Mouse (Mus musculus) effector memory CD4-positive, alpha-beta T cell, adult 7 months (primary cell): Measurements from ENCODE around the gene B9d1. TPM values are rescaled to one million over a fixed set of nuclear protein-coding genes. Genes with fewer than 3 reads are reported as not detected.

Experiments used
- polyA plus RNA-seq: library from polyadenylated mRNA; unstranded; fragments of 100-300 nt; shearing (Covaris generic); gene quantifications from one replicate; pipeline ENCODE4 v1.2.1, GENCODE M21; 2017

The B9d1 gene
- 1.1 TPM for polyA plus RNA-seq

DNA sequence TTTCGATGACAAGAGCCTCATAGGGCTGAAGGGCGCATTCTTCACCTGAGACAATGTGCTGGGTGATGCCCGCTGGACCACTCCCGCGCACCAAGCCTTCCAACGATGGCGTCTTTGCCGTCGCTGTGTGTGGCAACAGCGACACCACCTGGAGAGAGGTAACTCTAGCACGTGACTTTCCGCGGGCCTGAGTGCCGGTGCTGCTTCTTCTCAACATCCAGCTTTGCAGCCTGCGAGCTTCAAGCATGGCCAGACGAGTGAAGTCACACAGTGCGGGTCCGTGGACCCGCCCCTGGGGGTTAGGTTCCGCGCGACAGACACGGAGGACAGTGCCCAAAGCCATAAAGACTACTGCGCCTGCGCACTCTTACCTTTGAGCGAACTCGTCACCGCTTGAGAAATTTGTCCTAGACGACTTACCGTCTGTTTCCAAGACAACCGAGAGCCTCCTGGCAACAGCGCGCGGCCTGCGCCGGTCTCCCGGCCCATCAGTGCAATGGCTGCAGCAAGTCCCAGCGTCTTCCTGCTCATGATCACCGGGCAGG, at the start of gene B9d1:
TSS of gene B9d1 (plus strand) at position 432 of the 545 bp plus-strand sequence.

GRCm38 (mm10) chr11:61484613-61485540, 20.1 kb upstream of the B9d1 start, which contains the start of gene Mfap4:
Gene Mfap4 (plus strand): TSS chr11:61485431.

DNA sequence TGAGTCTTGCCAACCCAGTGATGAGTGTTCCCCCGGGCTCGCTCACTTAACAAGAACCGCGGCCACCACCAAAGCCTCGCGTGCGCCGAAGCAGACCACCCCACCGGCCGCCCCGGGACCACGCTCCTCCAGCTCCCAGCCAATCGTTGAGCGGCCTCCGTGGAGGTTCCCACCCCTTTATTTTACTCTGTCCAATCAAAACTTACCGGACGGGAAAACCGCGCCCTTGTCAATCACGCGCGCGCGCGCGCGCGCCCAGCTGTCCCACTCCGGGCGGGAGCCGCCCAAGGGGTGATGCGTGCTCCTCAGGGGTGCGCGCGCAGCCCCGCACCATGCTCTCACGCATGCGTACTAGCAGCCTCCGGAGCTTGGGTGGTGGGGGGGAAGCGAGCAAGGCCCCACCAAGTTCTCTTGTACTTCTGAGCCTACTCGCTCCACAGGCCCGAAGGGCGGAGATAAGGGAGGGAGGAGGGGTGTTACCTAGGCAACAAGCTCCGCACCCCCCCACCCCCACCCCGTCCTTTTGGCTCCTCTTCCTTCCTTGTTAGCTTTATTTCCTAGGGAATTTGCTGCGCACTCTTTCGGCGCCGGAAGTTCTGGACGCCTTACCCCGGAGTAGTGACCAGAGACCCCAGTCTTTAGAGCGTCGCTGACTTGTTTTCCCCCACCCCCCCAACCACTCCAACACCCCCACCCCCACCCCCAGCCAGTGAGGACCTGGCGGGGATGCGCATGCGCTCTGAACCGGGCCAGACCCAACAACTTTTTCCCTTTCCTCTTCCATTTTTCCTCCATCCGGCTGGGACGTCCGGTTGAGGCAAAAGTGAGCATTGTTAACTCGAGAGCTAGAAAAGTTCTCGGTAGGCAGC, 10.6 kb upstream of the B9d1 start, which contains the start of gene Mapk7:
TSS of gene Mapk7 (minus strand) at position 278 of the 869 bp plus-strand sequence.

Other genes starting within 250 kb of the B9d1 start
- gene Aldh3a2, start 237.7 kb upstream of the B9d1 start, polyA plus RNA-seq, result 38.9 TPM
- not detected for gene Slc47a2, start 162.3 kb upstream of the B9d1 start, polyA plus RNA-seq
- not detected for gene Slc47a1, start 126.8 kb upstream of the B9d1 start, polyA plus RNA-seq
- gene Rnf112, start 51.0 kb upstream of the B9d1 start, polyA plus RNA-seq, result not detected
- not detected for gene Mfap4, start 19.7 kb upstream of the B9d1 start, polyA plus RNA-seq
- 14.6 TPM for gene Mapk7, start 10.7 kb upstream of the B9d1 start, polyA plus RNA-seq
- 0.35 TPM for gene Epn2, start 74.5 kb downstream of the B9d1 start, polyA plus RNA-seq
- gene Grap, start 148.1 kb downstream of the B9d1 start, polyA plus RNA-seq, result 322 TPM
- 1.3 TPM for gene Fam83g, start 178.9 kb downstream of the B9d1 start, polyA plus RNA-seq
- not detected for gene Slc5a10, start 215.7 kb downstream of the B9d1 start, polyA plus RNA-seq